Mouse (Mus musculus) embryonic facial prominence, embryonic 11.5 days (tissue): Measurements from ENCODE around the gene Mfrp. TPM values are rescaled to one million over a fixed set of nuclear protein-coding genes. Genes with fewer than 3 reads are reported as not detected.
A peak's percentile ranks its signal among the peaks of the same experiment; 100 is the strongest.

Source experiments
- ATAC-seq: fragments of 200-750 bp; cut with Nextera tagmentation; replicated peaks from 2 replicates; pipeline ENCODE4 v1.8.0; 2017; ENCODE audit warnings: low read depth; ENCODE audit not compliant: insufficient number of reproducible peaks, low FRiP score, low TSS enrichment
- DNase-seq: peaks from one replicate; pipeline ENCODE4 v3.0.0-alpha.2; 2015; ENCODE audit warnings: low spot score
- H3K27ac ChIP-seq: fragments of 300-500 bp; sonication (generic); replicated peaks from 2 replicates; pipeline ENCODE4 v1.5.1; 2014; ENCODE audit warnings: mild to moderate bottlenecking, low read depth, low read length, control low read depth
- H3K27me3 ChIP-seq: fragments of 300-500 bp; sonication (generic); 2 replicates; pipeline ENCODE4 v1.6.1; 2014; ENCODE audit warnings: mild to moderate bottlenecking, low read length, moderate library complexity, mixed read lengths; ENCODE audit not compliant: control insufficient read depth, insufficient read depth
- H3K36me3 ChIP-seq: fragments of 300-500 bp; sonication (generic); replicated peaks from 2 replicates; pipeline ENCODE4 v1.6.1; 2014; ENCODE audit warnings: low read depth, mild to moderate bottlenecking, low read length, moderate library complexity, mixed read lengths; ENCODE audit not compliant: control insufficient read depth, insufficient read depth
- H3K4me1 ChIP-seq: fragments of 300-500 bp; sonication (generic); 2 replicates; pipeline ENCODE4 v1.6.1; 2014; ENCODE audit warnings: low read length, mixed read lengths; ENCODE audit not compliant: control insufficient read depth, insufficient read depth
- H3K4me2 ChIP-seq: fragments of 300-500 bp; sonication (generic); 2 replicates; pipeline ENCODE4 v1.6.1; 2014; ENCODE audit warnings: low read depth, mild to moderate bottlenecking, control low read depth, low read length, moderate library complexity
- H3K4me3 ChIP-seq: fragments of 300-500 bp; sonication (generic); 2 replicates; pipeline ENCODE4 v1.5.1; 2014; ENCODE audit warnings: low read depth, low read length, control low read depth
- H3K9ac ChIP-seq: fragments of 300-500 bp; sonication (generic); replicated peaks from 2 replicates; pipeline ENCODE4 v1.6.1; 2014; ENCODE audit warnings: mild to moderate bottlenecking, control low read depth, low read length
- H3K9me3 ChIP-seq: fragments of 300-500 bp; sonication (generic); replicated peaks from 2 replicates; pipeline ENCODE4 v1.6.1; 2016; ENCODE audit warnings: mild to moderate bottlenecking, low read length, inconsistent platforms, mixed read lengths; ENCODE audit not compliant: control insufficient read depth
- WGBS: fragments of 180-500 bp; shearing (Covaris S2); extraction: QIAGEN DNeasy Blood & Tissue Kit; methylation state at CpG from one replicate; pipeline ENCODE4 v1.1.7; 2014; 5-methylcytosine and 5-hydroxymethylcytosine counted together
- polyA plus RNA-seq: library from polyadenylated mRNA; unstranded; fragments of >200 nt; fragmentation: Nextera tagmentation; extraction: Ambion mirVana; gene quantifications from 2 replicates; pipeline ENCODE4 v1.2.1, GENCODE M21; 2014

Mfrp gene
- 0.17 and 0.32 TPM in 2 replicates for polyA plus RNA-seq

DNA sequence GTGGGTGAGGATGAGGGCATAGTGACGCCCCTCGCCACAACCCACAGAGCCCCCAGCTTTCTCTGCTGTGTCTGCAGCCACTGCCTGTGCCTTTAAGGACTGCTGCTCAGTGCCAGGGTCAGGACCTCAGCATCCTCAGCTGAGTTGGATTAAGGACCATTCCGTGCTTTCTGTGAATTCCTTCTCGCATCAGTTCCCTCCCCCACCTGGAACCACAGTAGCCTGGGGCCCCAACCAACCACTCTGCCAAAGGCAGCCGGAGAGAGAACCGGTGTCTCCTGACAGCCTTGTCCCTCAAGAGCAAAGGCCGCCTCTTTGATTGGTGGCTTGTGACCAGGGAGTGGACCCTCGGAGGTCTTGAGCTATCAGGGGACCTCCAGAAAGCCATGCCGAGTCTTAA lies at the start of gene Mfrp:
Mfrp (plus strand) TSS at position 240 of the 400 bp plus-strand sequence.
- Histone ChIP-seq H3K4me3 (no peak within 1 kb of the TSS), H3K27ac (no peak within 1 kb of the TSS), H3K36me3 (no peaks in the 10 kb centered on the region), H3K9ac (no peak within 1 kb of the TSS), H3K27me3 (no peaks in the 10 kb centered on the region), H3K4me1 (no peaks in the 10 kb centered on the region), H3K4me2 (no peak within 1 kb of the TSS), H3K9me3 (no peaks in the 10 kb centered on the region)
- ATAC-seq: no peak
- WGBS: 47% methylated on average over 9 of the region's 9 CpGs
- peak; percentile 31 for DNase-seq

- H3K9ac ChIP-seq: no peak overlapping the region
- DNase-seq (no peak), ATAC-seq (no peak)
- H3K4me1 ChIP-seq: no peaks in the 10 kb centered on the region
- H3K4me3 ChIP-seq: no peak overlapping the region
- H3K27me3 ChIP-seq: no peaks in the 10 kb centered on the region
- 64% methylated on average over 3 of the region's 3 CpGs for WGBS
- no peaks in the 10 kb centered on the region for H3K9me3 ChIP-seq
- H3K4me2 ChIP-seq: no peak overlapping the region
- H3K27ac ChIP-seq: no peak overlapping the region
- H3K36me3 ChIP-seq: no peaks in the 10 kb centered on the region
These were observed 48.7 kb upstream of the Mfrp start for GRCm38 (mm10) chr9:44052855-44053254.

GRCm38 (mm10) chr9:44053936-44054335 lies 47.6 kb upstream of the Mfrp start:
- no peaks in the 10 kb centered on the region for H3K27me3 ChIP-seq
- no peak overlapping the region for H3K27ac ChIP-seq
- no peak overlapping the region for H3K4me3 ChIP-seq
- H3K4me2 ChIP-seq: no peak overlapping the region
- no peak for DNase-seq
- H3K9ac ChIP-seq: no peak overlapping the region
- no peaks in the 10 kb centered on the region for H3K4me1 ChIP-seq
- H3K36me3 ChIP-seq: no peaks in the 10 kb centered on the region
- 77% methylated on average over 1 of the region's 1 CpGs for WGBS
- no peak for ATAC-seq
- H3K9me3 ChIP-seq: no peaks in the 10 kb centered on the region

GRCm38 (mm10) chr9:44058606-44059005 lies 42.9 kb upstream of the Mfrp start:
- Histone ChIP-seq H3K27me3 (no peaks in the 10 kb centered on the region), H3K36me3 (no peaks in the 10 kb centered on the region), H3K4me2 (no peak overlapping the region), H3K4me1 (no peaks in the 10 kb centered on the region), H3K4me3 (no peak overlapping the region), H3K9ac (no peak overlapping the region), H3K9me3 (no peaks in the 10 kb centered on the region), H3K27ac (no peak overlapping the region)
- DNase-seq (no peak), ATAC-seq (no peak)
- 86% methylated on average over 6 of the region's 6 CpGs for WGBS

GRCm38 (mm10) chr9:44065177-44065576 lies 36.4 kb upstream of the Mfrp start:
- H3K36me3 ChIP-seq: no peaks in the 10 kb centered on the region
- 42% methylated on average over 1 of the region's 1 CpGs for WGBS
- H3K27ac ChIP-seq: no peak overlapping the region
- no peak overlapping the region for H3K9ac ChIP-seq
- H3K4me3 ChIP-seq: no peak overlapping the region
- DNase-seq (no peak), ATAC-seq (no peak)
- no peaks in the 10 kb centered on the region for H3K27me3 ChIP-seq
- no peak overlapping the region for H3K4me2 ChIP-seq
- no peaks in the 10 kb centered on the region for H3K4me1 ChIP-seq
- H3K9me3 ChIP-seq: no peaks in the 10 kb centered on the region

GRCm38 (mm10) chr9:44066785-44067225 lies 34.7 kb upstream of the Mfrp start, which contains the start of gene Usp2:
Usp2 (plus strand) TSS chr9:44067021.
- H3K27ac ChIP-seq: no peak within 1 kb of the TSS
- H3K36me3 ChIP-seq: no peaks in the 10 kb centered on the region
- H3K4me2 ChIP-seq: peak within 1 kb of the TSS; percentile 83
- H3K4me3 ChIP-seq: peak within 1 kb of the TSS; percentile 48
- DNase-seq (peak; percentile 99), ATAC-seq (peak; percentile 93)
- under 1% methylated on average over 38 of the region's 38 CpGs for WGBS
- no peaks in the 10 kb centered on the region for H3K9me3 ChIP-seq
- peaks cover 7% of the 10 kb centered on the region; the same call in 1 of the 2 replicates for H3K4me1 ChIP-seq
- peak within 1 kb of the TSS; percentile 46 for H3K9ac ChIP-seq
- H3K27me3 ChIP-seq: no peaks in the 10 kb centered on the region

DNA sequence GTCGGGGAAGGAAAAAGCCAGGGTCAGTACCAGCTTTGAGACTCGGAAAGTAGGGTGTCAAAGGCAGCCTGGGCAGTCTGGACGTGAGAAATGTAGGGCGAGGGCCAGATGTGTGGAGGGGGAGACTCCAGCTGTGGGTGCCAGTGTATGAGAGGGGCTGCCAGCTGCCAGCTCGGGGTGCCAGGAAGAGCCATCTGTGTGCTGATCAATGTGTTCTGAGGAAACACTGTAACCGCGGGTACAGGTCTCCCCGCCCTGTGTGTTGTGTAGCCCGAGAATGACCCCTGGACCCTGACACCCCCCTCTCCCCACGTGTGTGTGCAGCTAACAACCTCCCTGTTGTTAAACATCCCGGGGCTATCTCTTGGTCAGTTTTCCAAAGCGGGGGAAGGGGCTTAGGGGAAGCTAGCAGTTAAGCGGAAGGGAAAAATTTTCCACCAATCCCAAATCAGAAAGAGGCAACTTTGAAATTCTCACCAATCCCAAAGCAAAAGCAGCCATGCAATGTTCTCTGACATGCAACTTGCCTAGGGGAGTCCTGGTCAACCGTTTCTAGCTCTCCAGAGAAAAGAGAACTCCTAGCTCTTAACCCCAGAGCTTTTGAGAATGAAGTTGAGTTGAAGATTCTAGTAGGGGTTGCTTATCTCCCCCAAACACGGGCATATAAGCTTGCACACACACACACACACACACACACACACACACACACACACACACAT lies 34.1 kb upstream of the Mfrp start:
- no peak for DNase-seq
- no peaks in the 10 kb centered on the region for H3K27me3 ChIP-seq
- H3K4me3 ChIP-seq: peak overlapping the region; percentile 48
- WGBS: 7% methylated on average over 15 of the region's 15 CpGs
- H3K36me3 ChIP-seq: no peaks in the 10 kb centered on the region
- no peak overlapping the region for H3K27ac ChIP-seq
- ATAC-seq: 0 out of 2 replicates have a peak, but pooled peaks have one; percentile 5
- H3K4me2 ChIP-seq: peak overlapping the region; percentile 83
- no peaks in the 10 kb centered on the region for H3K9me3 ChIP-seq
- peak overlapping the region; percentile 46 for H3K9ac ChIP-seq
- peaks cover 9% of the 10 kb centered on the region; the same call in 1 of the 2 replicates for H3K4me1 ChIP-seq

DNA sequence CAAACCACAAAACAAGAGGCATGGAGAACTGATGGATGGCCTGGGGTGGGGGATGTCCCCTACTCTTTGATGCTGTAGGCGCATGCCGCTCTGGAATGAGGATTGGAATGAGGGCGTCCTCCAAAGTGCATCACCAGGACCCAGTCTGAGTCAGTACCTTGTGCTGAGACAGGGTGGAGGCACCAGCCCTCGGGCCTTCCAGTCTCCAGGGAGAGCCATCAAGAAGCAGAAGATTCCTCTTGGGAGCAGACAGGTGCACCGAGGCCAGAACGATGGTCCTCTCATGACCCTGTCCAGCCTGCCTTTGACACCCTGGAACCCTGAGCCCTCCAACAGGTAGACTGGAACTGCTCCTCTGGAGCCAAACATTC lies 33.6 kb upstream of the Mfrp start:
- Histone ChIP-seq H3K4me2 (no peak overlapping the region), H3K27ac (no peak overlapping the region), H3K9ac (no peak overlapping the region), H3K4me1 (peaks cover 10% of the 10 kb centered on the region; the same call in 1 of the 2 replicates), H3K9me3 (no peaks in the 10 kb centered on the region), H3K27me3 (no peaks in the 10 kb centered on the region), H3K36me3 (no peaks in the 10 kb centered on the region), H3K4me3 (no peak overlapping the region)
- 84% methylated on average over 6 of the region's 6 CpGs for WGBS
- ATAC-seq (no peak), DNase-seq (no peak)
